Mouse (Mus musculus) C2C12 (cell line): Measurements from ENCODE around the gene Cog6.

ENCODE experiments used
- CTCF ChIP-seq: IDR thresholded peaks from one replicate; pipeline ENCODE4 v1.5.1; 2011; ENCODE audit not compliant: control insufficient read depth, insufficient read depth, insufficient read length
- FOSL1 ChIP-seq: IDR thresholded peaks from one replicate; pipeline ENCODE4 v1.8.0; 2011; ENCODE audit warnings: mild to moderate bottlenecking, low read length; ENCODE audit not compliant: poor library complexity, insufficient read depth, severe bottlenecking
- USF1 ChIP-seq: IDR thresholded peaks from one replicate; pipeline ENCODE4 v1.6.1; 2011; ENCODE audit warnings: low read depth, mild to moderate bottlenecking, control low read depth, moderate library complexity

- TF ChIP-seq CTCF (no peak), USF1 (no peak), FOSL1 (no peak)
Measured at GRCm38 (mm10) chr3:52963441-52963840, 53.6 kb downstream of the Cog6 start.
